Mouse (Mus musculus) liver, adult 2 months (tissue): ENCODE results near the gene Sertad4.

Experiments used
- CTCF ChIP-seq: fragments of 200-500 bp; IDR thresholded peaks from 2 replicates; pipeline ENCODE4 v1.5.1; 2011; ENCODE audit warnings: low read depth, low read length, control low read depth
- POLR2A ChIP-seq: fragments of 200-500 bp; IDR thresholded peaks from 2 replicates; pipeline ENCODE4 v1.6.1; 2011; ENCODE audit warnings: low read length, control low read depth; ENCODE audit not compliant: insufficient read depth; ENCODE audit errors: extremely low read depth

DNA sequence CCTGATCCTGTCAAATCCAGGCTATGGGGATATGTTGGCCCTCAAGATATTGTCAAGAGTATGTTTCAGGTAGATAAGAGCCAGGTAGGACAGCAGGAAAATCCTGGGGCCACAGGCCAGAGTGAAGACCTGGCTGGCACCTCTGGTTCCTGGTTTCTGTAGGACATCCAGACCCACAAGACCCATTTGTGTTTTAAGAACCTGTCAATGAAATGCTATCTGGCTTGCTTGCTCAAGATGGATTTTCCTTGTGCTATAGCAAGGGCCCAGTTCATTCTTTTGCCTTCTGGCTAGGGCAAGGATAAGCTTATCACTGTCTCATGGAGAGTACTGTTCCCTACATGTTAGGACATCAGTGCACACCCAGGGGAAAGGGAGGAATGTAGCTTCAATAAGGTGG lies 3.5 kb downstream of the Sertad4 start:
- no peak for TF ChIP-seq CTCF
- no peak for TF ChIP-seq POLR2A
